Mouse (Mus musculus): ENCODE data around the gene Eif1. TPM values are rescaled to one million over a fixed set of nuclear protein-coding genes. Genes with fewer than 3 reads are reported as not detected.
"Not testable (repeated sequence)": the region's sequence is repeated elsewhere in the genome, so short reads cannot be mapped to it uniquely, and the experiment has no call there.

The Eif1 gene
- polyA plus RNA-seq, 1 experiment, result 83.2 TPM

DNA sequence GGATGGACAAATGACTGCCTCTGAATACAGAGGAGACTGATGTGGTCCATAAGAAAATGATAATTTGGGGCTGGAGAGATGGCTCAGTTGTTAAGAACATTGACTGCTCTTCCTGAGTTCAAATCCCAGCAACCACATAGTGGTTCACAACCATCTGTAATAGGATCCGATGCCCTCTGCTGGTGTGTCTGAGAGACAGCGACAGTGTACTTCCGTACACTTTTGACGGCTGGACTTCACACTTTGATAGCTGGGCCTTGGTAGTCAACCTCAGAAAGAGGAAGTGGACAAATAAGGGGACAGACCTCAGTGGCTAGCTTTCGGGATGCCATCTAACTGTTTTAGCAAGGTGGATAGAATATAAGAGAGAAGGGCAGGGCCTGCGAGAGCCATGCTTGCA lies 40.5 kb downstream of the Eif1 start:
- H3K4me1 ChIP-seq (ENCODE audit: control insufficient read depth, insufficient read depth, insufficient read length), result no peaks in the 10 kb centered on the region
- TF ChIP-seq POLR2A (IDR thresholded peaks at IDR 0.05; ENCODE audit: low read depth, low read length), result no peak
- no peak for TF ChIP-seq CTCF (IDR thresholded peaks at IDR 0.05; ENCODE audit: extremely low read depth, insufficient read depth, insufficient read length, insufficient replicate concordance)
- no peak overlapping the region for H3K4me3 ChIP-seq (ENCODE audit: extremely low read depth, insufficient read depth, insufficient read length)
- no peak overlapping the region for H3K27ac ChIP-seq (ENCODE audit: insufficient read depth, low read length)
- peaks cover 9% of the 10 kb centered on the region for H3K27me3 ChIP-seq (ENCODE audit: control insufficient read depth, insufficient read depth, low read length)
- 53% methylated on average over 6 of the region's 6 CpGs for WGBS
- no peaks in the 10 kb centered on the region for H3K36me3 ChIP-seq (ENCODE audit: control insufficient read depth, insufficient read depth, low read length)
- no peak for DNase-seq (ENCODE audit: low read depth in 1 of 2, low spot score in 2 of 2)

DNA sequence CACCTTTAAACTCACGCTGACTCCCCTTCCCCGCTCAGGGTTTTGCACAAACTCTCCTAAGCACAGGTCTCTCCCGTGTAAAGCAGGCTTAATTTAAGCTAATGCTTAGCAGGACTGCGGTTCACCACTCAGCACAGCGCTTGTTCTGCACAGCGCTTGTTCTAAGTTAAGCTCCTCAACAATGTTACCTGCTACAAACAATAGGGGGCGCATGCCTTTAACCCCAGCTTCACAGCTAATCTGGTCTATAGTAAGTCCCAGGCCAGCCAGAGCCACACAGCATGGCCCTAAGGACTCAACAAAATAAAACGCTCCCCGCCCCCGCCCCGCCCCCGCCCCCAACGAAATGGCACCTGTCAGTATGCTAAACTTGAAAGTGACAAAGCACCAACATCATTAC lies 41.4 kb downstream of the Eif1 start:
- H3K27me3 ChIP-seq (ENCODE audit: control insufficient read depth, insufficient read depth, low read length); DNase-seq (ENCODE audit: low read depth in 1 of 2, low spot score in 2 of 2); H3K27ac ChIP-seq (ENCODE audit: insufficient read depth, low read length); H3K4me3 ChIP-seq (ENCODE audit: extremely low read depth, insufficient read depth, insufficient read length); H3K4me1 ChIP-seq (ENCODE audit: control insufficient read depth, insufficient read depth, insufficient read length); H3K36me3 ChIP-seq (ENCODE audit: control insufficient read depth, insufficient read depth, low read length): not testable (repeated sequence)
- WGBS, result no CpG with 5 or more reads among the region's 13 CpGs

DNA sequence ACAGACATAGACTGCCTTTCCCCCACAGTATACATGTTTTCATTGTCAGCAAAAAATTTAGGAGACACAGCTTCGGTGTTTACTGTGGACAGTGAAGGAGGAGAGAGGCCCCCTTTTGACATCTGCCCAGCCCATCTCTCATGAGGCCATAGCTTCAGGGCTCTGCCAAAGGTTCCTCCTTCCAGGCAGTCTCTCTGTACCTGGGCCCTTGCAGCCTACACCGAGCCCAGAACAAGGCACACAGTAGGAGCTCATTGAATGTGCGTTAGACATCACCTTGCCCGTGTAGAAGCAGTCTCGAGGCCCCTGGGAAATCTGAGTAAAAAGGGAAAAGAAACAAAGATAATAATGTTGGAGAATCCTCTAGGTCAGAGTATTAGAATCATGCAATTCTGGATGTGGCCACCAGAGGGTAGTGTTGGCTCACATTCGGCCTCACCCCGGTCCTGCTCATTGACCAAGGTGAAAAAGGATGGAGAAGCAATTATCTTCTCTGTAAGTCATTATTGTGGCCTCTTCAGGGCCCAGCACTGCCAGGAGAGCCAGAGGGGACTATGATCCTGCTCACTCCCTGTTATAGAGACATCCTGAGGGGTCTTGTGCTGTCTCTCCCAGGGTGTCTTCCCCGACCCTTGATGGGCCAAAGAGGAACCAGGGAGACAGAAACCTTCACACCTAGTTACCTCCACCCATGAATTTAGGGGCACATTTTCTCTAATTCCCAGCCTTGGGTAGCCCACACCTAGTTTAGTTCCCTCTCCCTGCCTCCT lies 42.7 kb downstream of the Eif1 start:
- WGBS, result 10% methylated on average over 8 of the region's 8 CpGs
- H3K27ac ChIP-seq (ENCODE audit: insufficient read depth, low read length), result no peak overlapping the region
- H3K4me3 ChIP-seq (ENCODE audit: extremely low read depth, insufficient read depth, insufficient read length), result no peak overlapping the region
- DNase-seq (ENCODE audit: low read depth in 1 of 2, low spot score in 2 of 2), result peak; percentile 36 to 70
- no peaks in the 10 kb centered on the region for H3K27me3 ChIP-seq (ENCODE audit: control insufficient read depth, insufficient read depth, low read length)
- H3K4me1 ChIP-seq (ENCODE audit: control insufficient read depth, insufficient read depth, insufficient read length), result no peaks in the 10 kb centered on the region
- no peak for TF ChIP-seq POLR2A (IDR thresholded peaks at IDR 0.05; ENCODE audit: low read depth, low read length)
- TF ChIP-seq CTCF (IDR thresholded peaks at IDR 0.05; ENCODE audit: extremely low read depth, insufficient read depth, insufficient read length, insufficient replicate concordance), result peak; percentile 82; the same call in 1 of the 2 replicates
- no peaks in the 10 kb centered on the region for H3K36me3 ChIP-seq (ENCODE audit: control insufficient read depth, insufficient read depth, low read length)

DNA sequence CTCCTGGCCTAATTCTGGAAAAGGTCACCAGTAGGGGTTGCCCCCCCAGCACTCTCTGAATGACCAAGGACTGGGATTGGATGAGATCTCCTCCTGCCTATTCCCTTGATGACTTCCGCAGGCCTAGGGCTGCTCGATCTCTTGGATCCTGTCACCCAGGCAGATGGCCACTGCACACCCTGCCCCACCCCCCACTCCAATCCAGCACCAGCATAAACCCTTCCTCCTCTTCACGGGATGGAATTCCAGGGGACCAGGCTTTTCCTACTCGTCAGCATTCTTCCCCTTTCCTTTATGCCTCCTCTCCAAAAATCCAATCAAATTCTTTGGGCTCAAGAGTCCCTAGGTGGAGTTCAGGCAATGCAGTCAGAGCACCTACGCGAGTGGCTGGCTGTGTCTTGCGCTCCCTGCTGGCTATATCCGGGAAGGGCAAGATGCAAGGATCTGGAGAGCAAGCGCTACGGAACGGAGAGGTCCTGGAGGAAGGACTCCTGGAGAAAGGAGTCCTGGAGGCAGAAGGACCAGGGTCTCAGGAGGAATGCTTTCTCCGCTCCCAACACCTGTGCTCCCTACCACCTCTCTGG lies 43.4 kb downstream of the Eif1 start:
- no peaks in the 10 kb centered on the region for H3K27me3 ChIP-seq (ENCODE audit: control insufficient read depth, insufficient read depth, low read length)
- peak in 1 of 2 experiments; percentile 50 for DNase-seq (ENCODE audit: low read depth in 1 of 2, low spot score in 2 of 2)

DNA sequence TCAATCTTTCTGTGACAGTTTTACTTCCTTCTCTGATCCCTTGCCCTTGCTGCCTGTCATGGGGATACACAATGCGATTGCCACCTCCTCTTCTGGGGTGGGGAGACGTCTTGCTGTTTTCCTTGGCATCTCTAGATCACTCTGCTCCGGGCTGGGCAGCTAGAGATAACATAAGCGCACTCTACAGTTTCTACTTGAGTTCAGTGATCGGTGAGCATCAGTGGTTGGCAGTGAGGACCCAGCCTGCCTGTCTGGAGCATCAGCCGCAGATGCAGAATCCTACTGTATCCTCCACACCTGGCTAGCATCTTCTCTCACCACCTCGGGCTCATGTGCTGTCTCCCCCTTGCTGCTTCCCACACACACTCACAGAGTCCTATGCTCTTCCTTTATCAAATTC lies 49.5 kb downstream of the Eif1 start:
- Histone ChIP-seq H3K4me1 (ENCODE audit: control insufficient read depth, insufficient read depth, insufficient read length) (no peaks in the 10 kb centered on the region), H3K4me3 (ENCODE audit: extremely low read depth, insufficient read depth, insufficient read length) (no peak overlapping the region), H3K36me3 (ENCODE audit: control insufficient read depth, insufficient read depth, low read length) (no peaks in the 10 kb centered on the region), H3K27ac (ENCODE audit: insufficient read depth, low read length) (no peak overlapping the region), H3K27me3 (ENCODE audit: control insufficient read depth, insufficient read depth, low read length) (no peaks in the 10 kb centered on the region)
- DNase-seq (ENCODE audit: low read depth in 1 of 2, low spot score in 2 of 2), result no peak
- WGBS, result 80% methylated on average over 7 of the region's 7 CpGs
- no peak for TF ChIP-seq POLR2A (IDR thresholded peaks at IDR 0.05; ENCODE audit: low read depth, low read length)
- no peak for TF ChIP-seq CTCF (IDR thresholded peaks at IDR 0.05; ENCODE audit: extremely low read depth, insufficient read depth, insufficient read length, insufficient replicate concordance)

More for the DNA sequence above, 43.4 kb downstream of the Eif1 start:
- TF ChIP-seq POLR2A (IDR thresholded peaks at IDR 0.05; ENCODE audit: low read depth, low read length) (no peak), CTCF (IDR thresholded peaks at IDR 0.05; ENCODE audit: extremely low read depth, insufficient read depth, insufficient read length, insufficient replicate concordance) (peak; percentile 63; the same call in 1 of the 2 replicates)
- Histone ChIP-seq H3K36me3 (ENCODE audit: control insufficient read depth, insufficient read depth, low read length) (no peaks in the 10 kb centered on the region), H3K27ac (ENCODE audit: insufficient read depth, low read length) (no peak overlapping the region), H3K4me3 (ENCODE audit: extremely low read depth, insufficient read depth, insufficient read length) (no peak overlapping the region), H3K4me1 (ENCODE audit: control insufficient read depth, insufficient read depth, insufficient read length) (no peaks in the 10 kb centered on the region)
- 19% methylated on average over 12 of the region's 12 CpGs for WGBS

DNA sequence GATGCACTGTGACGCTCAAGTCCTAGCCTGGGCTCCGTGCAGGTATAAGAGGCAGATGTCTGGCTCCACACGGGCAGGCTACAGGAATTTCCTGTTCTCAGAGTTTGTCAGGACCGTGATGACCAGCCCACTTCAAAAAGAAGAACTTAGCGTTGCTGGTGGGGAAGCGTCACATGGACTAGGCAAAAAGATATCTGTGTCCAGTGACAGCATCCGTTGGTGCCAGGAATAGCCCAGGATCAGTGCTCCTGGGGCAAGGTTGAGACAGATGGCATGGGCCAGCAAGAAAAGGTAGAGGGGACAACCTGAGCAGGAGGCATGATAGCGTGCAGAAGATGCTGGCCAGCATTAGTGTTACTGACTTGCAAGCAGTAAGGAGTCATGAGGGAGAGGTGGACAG lies 50.1 kb downstream of the Eif1 start:
- DNase-seq (ENCODE audit: low read depth in 1 of 2, low spot score in 2 of 2), result no peak
- H3K27me3 ChIP-seq (ENCODE audit: control insufficient read depth, insufficient read depth, low read length), result no peaks in the 10 kb centered on the region

More for the DNA sequence above, 50.1 kb downstream of the Eif1 start:
- no peaks in the 10 kb centered on the region for H3K36me3 ChIP-seq (ENCODE audit: control insufficient read depth, insufficient read depth, low read length)
- H3K27ac ChIP-seq (ENCODE audit: insufficient read depth, low read length), result no peak overlapping the region
- WGBS, result 57% methylated on average over 8 of the region's 8 CpGs
- TF ChIP-seq POLR2A (IDR thresholded peaks at IDR 0.05; ENCODE audit: low read depth, low read length) (no peak), CTCF (IDR thresholded peaks at IDR 0.05; ENCODE audit: extremely low read depth, insufficient read depth, insufficient read length, insufficient replicate concordance) (no peak)
- H3K4me1 ChIP-seq (ENCODE audit: control insufficient read depth, insufficient read depth, insufficient read length), result no peaks in the 10 kb centered on the region
- H3K4me3 ChIP-seq (ENCODE audit: extremely low read depth, insufficient read depth, insufficient read length), result no peak overlapping the region

Other genes starting within 250 kb of the Eif1 start
- gene Krt32, start 231.7 kb upstream of the Eif1 start, polyA plus RNA-seq (2012; rRNA removed), result not detected in 2 replicates
- gene Krt35, start 223.6 kb upstream of the Eif1 start, polyA plus RNA-seq (2012; rRNA removed), result not detected in 2 replicates
- gene Krt36, start 214.3 kb upstream of the Eif1 start, polyA plus RNA-seq (2012; rRNA removed), result not detected in 2 replicates
- 0.08 TPM in 1 of 2 replicates, not detected in the other for gene Krt13, start 198.3 kb upstream of the Eif1 start, polyA plus RNA-seq (2012; rRNA removed)
- gene Krt15, start 184.0 kb upstream of the Eif1 start, polyA plus RNA-seq (2012; rRNA removed), result not detected in 2 replicates
- gene Krt19, start 171.2 kb upstream of the Eif1 start, polyA plus RNA-seq (2012; rRNA removed), result 3.2 and 4.9 TPM in 2 replicates
- not detected in 2 replicates for gene Krt9, start 126.6 kb upstream of the Eif1 start, polyA plus RNA-seq (2012; rRNA removed)
- gene Krt14, start 112.3 kb upstream of the Eif1 start, polyA plus RNA-seq (2012; rRNA removed), result 0.20 TPM in 1 of 2 replicates, not detected in the other
- gene Krt16, start 71.0 kb upstream of the Eif1 start, polyA plus RNA-seq (2012; rRNA removed), result not detected in 2 replicates
- not detected in 2 replicates for gene Krt17, start 58.9 kb upstream of the Eif1 start, polyA plus RNA-seq (2012; rRNA removed)
- gene Krt42, start 50.0 kb upstream of the Eif1 start, polyA plus RNA-seq (2012; rRNA removed), result not detected in 2 replicates
- not detected in 2 replicates for gene Gast, start 14.5 kb downstream of the Eif1 start, polyA plus RNA-seq (2012; rRNA removed)
- 22.0 and 24.7 TPM in 2 replicates for gene Hap1, start 36.2 kb downstream of the Eif1 start, polyA plus RNA-seq (2012; rRNA removed)
- 84.5 and 91.6 TPM in 2 replicates for gene Jup, start 77.9 kb downstream of the Eif1 start, polyA plus RNA-seq (2012; rRNA removed)
- 6.7 and 11.1 TPM in 2 replicates for gene P3h4, start 95.0 kb downstream of the Eif1 start, polyA plus RNA-seq (2012; rRNA removed)
- gene Fkbp10, start 95.8 kb downstream of the Eif1 start, polyA plus RNA-seq (2012; rRNA removed), result 14.9 and 16.7 TPM in 2 replicates
- 28.8 and 40.8 TPM in 2 replicates for gene Nt5c3b, start 121.9 kb downstream of the Eif1 start, polyA plus RNA-seq (2012; rRNA removed)
- 0.18 and 0.27 TPM in 2 replicates for gene Klhl10, start 122.0 kb downstream of the Eif1 start, polyA plus RNA-seq (2012; rRNA removed)
- gene Klhl11, start 152.9 kb downstream of the Eif1 start, polyA plus RNA-seq (2012; rRNA removed), result 2.6 and 4.2 TPM in 2 replicates
- 57.4 and 58.6 TPM in 2 replicates for gene Acly, start 208.1 kb downstream of the Eif1 start, polyA plus RNA-seq (2012; rRNA removed)
- gene Ttc25, start 225.7 kb downstream of the Eif1 start, polyA plus RNA-seq (2012; rRNA removed), result 0.04 and 0.07 TPM in 2 replicates